Mouse (Mus musculus) small intestine, adult 2 months (tissue): ENCODE results near the gene Cabp4.

Experiments used
- CTCF ChIP-seq: fragments of 200-500 bp; IDR thresholded peaks from 2 replicates; pipeline ENCODE4 v1.5.1; 2012; ENCODE audit warnings: low read depth, mild to moderate bottlenecking, control low read depth, inconsistent platforms, low read length, moderate library complexity, mixed read lengths; ENCODE audit not compliant: insufficient replicate concordance, insufficient read length; ENCODE audit errors: extremely low read depth
- POLR2A ChIP-seq: fragments of 200-500 bp; IDR thresholded peaks from 2 replicates; pipeline ENCODE4 v1.6.1; 2012; ENCODE audit warnings: low read depth, mild to moderate bottlenecking, control low read depth, inconsistent platforms, low read length, moderate library complexity

GRCm38 (mm10) chr19:4088146-4088545 lies 55.7 kb downstream of the Cabp4 start:
- TF ChIP-seq CTCF (no peak), POLR2A (no peak)
